Mouse (Mus musculus): ENCODE measurements around the gene Acvrl1. TPM values are rescaled to one million over a fixed set of nuclear protein-coding genes. Genes with fewer than 3 reads are reported as not detected.

The Acvrl1 gene
- 3.2 and 5.2 TPM in 2 replicates for polyA plus RNA-seq (2014; fragmentation: Nextera tagmentation; extraction: Ambion mirVana)

DNA sequence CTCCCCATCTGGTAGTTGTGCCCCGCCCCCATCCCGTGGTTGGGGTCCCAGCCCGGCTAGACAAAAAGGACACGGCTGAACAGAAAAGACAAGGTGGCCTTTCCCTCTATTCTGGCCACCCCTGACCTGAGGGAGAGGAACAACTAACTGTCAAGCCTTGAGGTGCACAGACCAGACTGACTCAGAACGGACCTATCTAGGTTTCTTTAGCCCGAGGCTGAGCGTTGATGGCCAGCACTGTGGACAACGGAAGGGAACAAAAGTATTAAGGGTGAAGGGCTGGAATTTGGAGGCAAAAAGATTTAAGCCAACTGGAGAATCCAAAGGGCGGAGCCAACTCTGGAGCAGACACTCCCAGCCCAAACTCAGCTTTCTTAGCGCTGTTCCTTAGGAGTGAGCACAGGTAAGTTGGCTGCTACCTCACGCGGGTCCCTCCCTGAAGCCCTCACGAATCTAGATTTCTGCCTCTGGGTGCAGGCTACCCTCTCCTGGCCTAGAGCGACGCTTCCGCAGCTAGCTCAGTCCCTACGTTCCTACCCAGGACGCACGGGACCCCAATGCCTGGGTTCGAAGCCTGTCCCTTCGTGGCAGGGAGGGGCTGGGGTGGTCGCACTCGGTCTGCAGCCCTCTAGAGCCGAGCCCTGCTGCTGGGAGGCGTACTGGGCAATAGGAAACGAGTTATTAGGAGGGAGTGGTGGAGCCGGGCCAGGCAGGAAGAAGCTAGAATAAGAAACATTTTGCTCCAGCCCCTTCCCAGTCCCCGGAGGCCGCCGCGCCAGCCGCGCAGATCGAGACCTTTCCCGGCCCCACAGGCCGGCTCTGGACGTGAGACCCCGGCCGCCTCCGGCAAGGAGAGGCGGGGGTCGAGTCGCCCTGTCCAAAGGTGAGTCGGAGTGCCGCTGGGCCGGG is at the start of gene Acvrl1:
TSS of gene Acvrl1 (plus strand) at position 342 of the 909 bp plus-strand sequence.
- H3K9me3 ChIP-seq (ENCODE audit: control insufficient read depth, low read length), result no peaks in the 10 kb centered on the region
- H3K27ac ChIP-seq (ENCODE audit: low read depth, low read length), result no peak within 1 kb of the TSS
- 4% methylated on average over 45 of the region's 46 CpGs for WGBS
- peaks cover 20% of the 10 kb centered on the region for H3K27me3 ChIP-seq (ENCODE audit: control insufficient read depth, insufficient read depth, low read length)
- 0 out of 2 replicates have a peak within 1 kb of the TSS, but pooled peaks have one; percentile 32 for H3K9ac ChIP-seq (replicated peaks; ENCODE audit: low read depth, low read length)
- H3K4me3 ChIP-seq (ENCODE audit: low read depth, low read length), result peak within 1 kb of the TSS; percentile 25
- no peaks in the 10 kb centered on the region for H3K36me3 ChIP-seq (ENCODE audit: control insufficient read depth, insufficient read depth, low read length)
- peaks cover 10% of the 10 kb centered on the region; the same call in 1 of the 2 replicates for H3K4me1 ChIP-seq (ENCODE audit: control insufficient read depth, insufficient read depth, low read length)
- H3K4me2 ChIP-seq (ENCODE audit: low read depth, low read length), result peak within 1 kb of the TSS; percentile 44
- no peak for ATAC-seq (ENCODE audit: low read depth)

DNA sequence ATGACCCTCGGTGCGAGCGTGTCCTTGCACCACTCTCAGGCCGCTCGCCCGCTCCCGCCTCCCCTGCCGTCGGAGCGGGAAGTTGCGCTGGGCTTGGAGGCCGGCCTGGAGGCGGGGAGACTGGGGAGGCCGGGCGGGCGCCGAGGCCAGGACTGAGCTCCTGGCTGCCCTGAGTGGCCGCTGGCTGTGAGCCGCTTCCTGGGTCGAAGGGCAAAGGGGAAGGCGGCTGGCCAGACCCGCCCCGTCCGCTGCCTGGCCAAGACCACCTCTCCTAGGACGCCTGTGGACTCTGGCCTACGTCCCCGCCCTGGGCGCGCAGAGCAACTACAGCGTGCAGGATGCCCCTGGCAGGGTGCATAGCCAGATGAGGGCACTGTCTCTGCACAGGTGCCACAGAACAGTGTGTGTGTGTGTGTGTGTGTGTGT is 49.6 kb upstream of the Acvrl1 start:
- no peaks in the 10 kb centered on the region for H3K27me3 ChIP-seq (ENCODE audit: control insufficient read depth, insufficient read depth, low read length)
- peaks cover 20% of the 10 kb centered on the region; the same call in 1 of the 2 replicates for H3K4me1 ChIP-seq (ENCODE audit: control insufficient read depth, insufficient read depth, low read length)
- ATAC-seq (ENCODE audit: low read depth), result peak; percentile 57
- WGBS, result under 1% methylated on average over 23 of the region's 30 CpGs
- H3K9me3 ChIP-seq (ENCODE audit: control insufficient read depth, low read length), result no peaks in the 10 kb centered on the region
- H3K36me3 ChIP-seq (ENCODE audit: control insufficient read depth, insufficient read depth, low read length), result no peaks in the 10 kb centered on the region
- H3K4me2 ChIP-seq (ENCODE audit: low read depth, low read length), result peak overlapping the region; percentile 75
- H3K4me3 ChIP-seq (ENCODE audit: low read depth, low read length), result peak overlapping the region; percentile 66
- peak overlapping the region; percentile 90 for H3K9ac ChIP-seq (replicated peaks; ENCODE audit: low read depth, low read length)
- peak overlapping the region; percentile 87 for H3K27ac ChIP-seq (ENCODE audit: low read depth, low read length)

DNA sequence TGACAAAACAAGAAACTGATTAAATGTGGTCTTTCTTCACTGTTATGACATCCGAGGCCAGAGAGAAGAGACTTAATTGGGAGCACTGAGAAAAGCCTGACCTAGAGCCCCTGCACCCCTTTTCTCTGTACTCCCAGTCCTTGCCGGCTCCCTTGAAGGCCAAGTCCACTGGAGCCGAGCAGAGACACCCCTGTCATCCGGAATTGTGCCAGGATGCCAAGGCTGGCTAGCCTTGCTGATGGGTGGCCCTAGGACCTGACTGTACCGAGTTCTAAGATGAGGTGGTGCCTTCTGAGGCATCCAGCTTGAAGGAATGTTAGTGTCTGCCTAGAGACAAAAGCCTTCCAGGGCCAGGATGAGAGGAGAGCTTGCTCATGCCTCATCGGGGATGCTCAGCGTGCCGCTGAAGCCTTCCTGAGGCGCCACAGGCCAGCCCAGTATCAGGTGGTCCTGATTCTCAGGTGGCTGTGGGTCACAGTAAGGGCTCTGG is 48.2 kb upstream of the Acvrl1 start:
- 76% methylated on average over 9 of the region's 9 CpGs for WGBS

DNA sequence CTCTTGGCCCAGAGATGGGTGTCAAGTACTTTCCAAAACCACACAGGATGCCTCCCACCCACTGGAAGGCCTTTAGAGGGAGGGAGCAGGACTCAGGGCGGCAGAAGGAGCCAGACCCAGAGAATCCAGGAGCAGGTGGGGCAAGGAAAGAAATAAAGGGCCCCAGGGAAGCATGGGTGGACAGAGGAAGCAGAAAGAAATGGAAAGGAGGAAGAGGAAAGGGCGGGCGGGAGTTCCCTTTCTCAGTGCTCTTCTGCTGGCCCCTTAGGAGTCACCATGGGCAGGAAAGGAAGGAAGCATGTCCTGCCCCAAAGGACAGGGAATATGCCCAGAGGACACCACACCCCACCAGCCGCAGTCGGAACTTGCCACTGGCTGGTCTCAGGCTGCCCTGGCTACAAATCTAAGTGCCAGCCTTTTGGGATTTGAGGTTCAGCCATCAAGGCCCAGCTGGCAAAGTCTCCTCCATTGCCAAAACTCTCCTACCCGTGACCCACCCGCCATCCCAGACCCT is 47.2 kb upstream of the Acvrl1 start:
- H3K27ac ChIP-seq (ENCODE audit: low read depth, low read length), result no peak overlapping the region
- ATAC-seq (ENCODE audit: low read depth), result no peak
- H3K9me3 ChIP-seq (ENCODE audit: control insufficient read depth, low read length), result no peaks in the 10 kb centered on the region
- H3K4me2 ChIP-seq (ENCODE audit: low read depth, low read length), result no peak overlapping the region
- H3K4me1 ChIP-seq (ENCODE audit: control insufficient read depth, insufficient read depth, low read length), result peaks cover 12% of the 10 kb centered on the region; the same call in 1 of the 2 replicates
- no peak overlapping the region for H3K9ac ChIP-seq (replicated peaks; ENCODE audit: low read depth, low read length)
- H3K27me3 ChIP-seq (ENCODE audit: control insufficient read depth, insufficient read depth, low read length), result no peaks in the 10 kb centered on the region
- 51% methylated on average over 7 of the region's 7 CpGs for WGBS
- H3K4me3 ChIP-seq (ENCODE audit: low read depth, low read length), result no peak overlapping the region
- no peaks in the 10 kb centered on the region for H3K36me3 ChIP-seq (ENCODE audit: control insufficient read depth, insufficient read depth, low read length)

More for the DNA sequence above, 48.2 kb upstream of the Acvrl1 start:
- H3K9ac ChIP-seq (replicated peaks; ENCODE audit: low read depth, low read length), result no peak overlapping the region
- H3K4me2 ChIP-seq (ENCODE audit: low read depth, low read length), result no peak overlapping the region
- ATAC-seq (ENCODE audit: low read depth), result no peak
- no peak overlapping the region for H3K27ac ChIP-seq (ENCODE audit: low read depth, low read length)
- H3K4me1 ChIP-seq (ENCODE audit: control insufficient read depth, insufficient read depth, low read length), result peaks cover 17% of the 10 kb centered on the region; the same call in 1 of the 2 replicates
- no peaks in the 10 kb centered on the region for H3K36me3 ChIP-seq (ENCODE audit: control insufficient read depth, insufficient read depth, low read length)
- H3K27me3 ChIP-seq (ENCODE audit: control insufficient read depth, insufficient read depth, low read length), result no peaks in the 10 kb centered on the region
- H3K9me3 ChIP-seq (ENCODE audit: control insufficient read depth, low read length), result no peaks in the 10 kb centered on the region
- no peak overlapping the region for H3K4me3 ChIP-seq (ENCODE audit: low read depth, low read length)

DNA sequence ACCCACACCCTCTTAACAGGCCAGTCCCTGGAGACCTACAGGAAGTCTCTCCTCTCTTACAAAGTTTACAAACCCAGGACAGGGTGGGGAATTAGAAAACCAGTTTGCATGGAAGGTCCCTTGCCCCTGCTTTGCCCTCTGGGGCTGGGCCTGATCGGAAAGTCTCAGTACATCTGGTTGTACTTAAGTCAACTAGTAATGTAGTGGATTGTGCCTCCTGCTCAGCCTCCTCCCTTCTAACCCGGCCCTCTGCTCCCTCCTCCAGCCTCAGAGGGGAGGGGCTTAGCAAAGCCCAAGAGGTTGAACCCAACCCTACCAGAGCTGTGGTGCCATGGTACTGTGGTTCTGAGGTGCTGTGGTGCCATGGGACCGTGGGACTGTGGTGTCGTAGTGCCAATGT is 46.1 kb upstream of the Acvrl1 start:
- H3K9ac ChIP-seq (replicated peaks; ENCODE audit: low read depth, low read length), result no peak overlapping the region
- ATAC-seq (ENCODE audit: low read depth), result no peak
- H3K4me2 ChIP-seq (ENCODE audit: low read depth, low read length), result no peak overlapping the region
- H3K4me3 ChIP-seq (ENCODE audit: low read depth, low read length), result no peak overlapping the region
- H3K27me3 ChIP-seq (ENCODE audit: control insufficient read depth, insufficient read depth, low read length), result no peaks in the 10 kb centered on the region
- H3K9me3 ChIP-seq (ENCODE audit: control insufficient read depth, low read length), result no peaks in the 10 kb centered on the region
- H3K36me3 ChIP-seq (ENCODE audit: control insufficient read depth, insufficient read depth, low read length), result no peaks in the 10 kb centered on the region
- H3K27ac ChIP-seq (ENCODE audit: low read depth, low read length), result no peak overlapping the region
- WGBS, result 56% methylated on average over 4 of the region's 4 CpGs
- 0 out of 2 replicates have a peak, but pooled peaks cover 10% of the 10 kb centered on the region for H3K4me1 ChIP-seq (ENCODE audit: control insufficient read depth, insufficient read depth, low read length)

DNA sequence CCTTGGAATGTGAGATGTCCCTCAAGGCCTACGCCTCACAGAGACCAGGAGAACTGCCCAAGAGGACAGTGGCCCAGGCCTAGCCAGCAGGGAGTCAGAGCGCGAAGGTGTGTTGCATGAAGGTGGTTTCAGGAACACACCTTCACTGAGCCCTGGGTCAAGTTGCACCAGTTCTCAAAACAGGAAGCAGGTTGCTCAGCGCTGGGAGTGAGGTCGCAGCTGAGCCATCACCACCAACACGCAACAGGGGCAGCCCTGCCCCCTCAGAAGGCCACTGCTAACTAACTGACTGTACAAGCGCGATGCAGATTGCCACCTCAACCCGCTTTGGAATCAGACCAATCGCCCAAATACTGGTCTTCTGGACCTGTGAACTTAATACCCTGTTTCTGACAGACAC is 43.8 kb upstream of the Acvrl1 start:
- 81% methylated on average over 10 of the region's 10 CpGs for WGBS
- ATAC-seq (ENCODE audit: low read depth), result no peak
- 0 out of 2 replicates have a peak, but pooled peaks cover 2% of the 10 kb centered on the region for H3K4me1 ChIP-seq (ENCODE audit: control insufficient read depth, insufficient read depth, low read length)

DNA sequence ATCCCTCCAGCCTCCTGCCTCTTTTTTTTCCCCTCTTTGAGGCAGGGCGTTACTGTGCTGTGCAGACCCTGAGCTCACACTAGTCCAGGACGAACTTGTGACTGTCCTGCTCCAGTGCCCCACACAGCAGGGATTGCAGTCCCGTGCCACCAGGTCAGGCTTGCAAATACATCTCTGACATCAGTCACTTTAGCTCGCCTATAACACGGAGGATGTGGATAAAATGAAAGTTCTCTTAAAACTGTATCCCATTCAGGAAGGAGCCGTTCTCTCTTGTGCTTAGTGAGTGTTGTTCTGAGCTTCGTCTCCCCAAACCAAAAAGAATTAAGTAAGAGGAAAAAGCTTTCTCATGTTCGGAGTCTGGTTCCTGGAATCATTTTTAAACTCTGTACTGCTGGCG is 41.9 kb upstream of the Acvrl1 start:
- Histone ChIP-seq H3K4me2 (ENCODE audit: low read depth, low read length) (no peak overlapping the region), H3K4me3 (ENCODE audit: low read depth, low read length) (no peak overlapping the region), H3K9ac (replicated peaks; ENCODE audit: low read depth, low read length) (no peak overlapping the region), H3K9me3 (ENCODE audit: control insufficient read depth, low read length) (no peaks in the 10 kb centered on the region), H3K27ac (ENCODE audit: low read depth, low read length) (no peak overlapping the region), H3K4me1 (ENCODE audit: control insufficient read depth, insufficient read depth, low read length) (0 out of 2 replicates have a peak, but pooled peaks cover 1% of the 10 kb centered on the region), H3K27me3 (ENCODE audit: control insufficient read depth, insufficient read depth, low read length) (no peaks in the 10 kb centered on the region), H3K36me3 (ENCODE audit: control insufficient read depth, insufficient read depth, low read length) (no peaks in the 10 kb centered on the region)
- ATAC-seq (ENCODE audit: low read depth), result no peak
- 70% methylated on average over 9 of the region's 9 CpGs for WGBS

More for the DNA sequence above, 43.8 kb upstream of the Acvrl1 start:
- Histone ChIP-seq H3K27me3 (ENCODE audit: control insufficient read depth, insufficient read depth, low read length) (no peaks in the 10 kb centered on the region), H3K9ac (replicated peaks; ENCODE audit: low read depth, low read length) (no peak overlapping the region), H3K4me2 (ENCODE audit: low read depth, low read length) (no peak overlapping the region), H3K4me3 (ENCODE audit: low read depth, low read length) (no peak overlapping the region), H3K36me3 (ENCODE audit: control insufficient read depth, insufficient read depth, low read length) (no peaks in the 10 kb centered on the region), H3K27ac (ENCODE audit: low read depth, low read length) (no peak overlapping the region), H3K9me3 (ENCODE audit: control insufficient read depth, low read length) (no peaks in the 10 kb centered on the region)

DNA sequence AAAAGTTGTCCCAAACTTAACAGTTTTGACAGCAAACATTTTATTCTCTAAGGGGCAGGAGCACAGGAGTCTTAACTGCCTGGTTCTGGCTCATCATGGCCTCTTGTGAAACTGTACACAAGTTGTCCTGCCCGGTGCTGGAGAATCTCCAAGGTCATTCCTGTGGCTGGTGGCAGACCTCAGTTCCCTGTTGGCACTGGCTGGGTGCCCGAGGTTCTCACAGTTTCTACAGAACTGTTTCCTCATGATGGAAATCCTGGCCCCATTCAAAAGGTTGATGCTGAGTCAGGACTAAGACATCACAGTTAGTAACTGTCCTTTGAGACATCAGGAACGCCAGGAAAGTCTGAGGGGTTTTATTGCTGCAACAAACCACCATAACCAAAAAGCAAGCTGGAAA is 41.4 kb upstream of the Acvrl1 start:
- 50% methylated on average over 3 of the region's 3 CpGs for WGBS
- Histone ChIP-seq H3K36me3 (ENCODE audit: control insufficient read depth, insufficient read depth, low read length) (no peaks in the 10 kb centered on the region), H3K27ac (ENCODE audit: low read depth, low read length) (no peak overlapping the region), H3K4me2 (ENCODE audit: low read depth, low read length) (no peak overlapping the region), H3K4me3 (ENCODE audit: low read depth, low read length) (no peak overlapping the region), H3K4me1 (ENCODE audit: control insufficient read depth, insufficient read depth, low read length) (no peaks in the 10 kb centered on the region; the same call in 1 of the 2 replicates), H3K27me3 (ENCODE audit: control insufficient read depth, insufficient read depth, low read length) (no peaks in the 10 kb centered on the region), H3K9ac (replicated peaks; ENCODE audit: low read depth, low read length) (no peak overlapping the region), H3K9me3 (ENCODE audit: control insufficient read depth, low read length) (no peaks in the 10 kb centered on the region)
- ATAC-seq (ENCODE audit: low read depth), result no peak

DNA sequence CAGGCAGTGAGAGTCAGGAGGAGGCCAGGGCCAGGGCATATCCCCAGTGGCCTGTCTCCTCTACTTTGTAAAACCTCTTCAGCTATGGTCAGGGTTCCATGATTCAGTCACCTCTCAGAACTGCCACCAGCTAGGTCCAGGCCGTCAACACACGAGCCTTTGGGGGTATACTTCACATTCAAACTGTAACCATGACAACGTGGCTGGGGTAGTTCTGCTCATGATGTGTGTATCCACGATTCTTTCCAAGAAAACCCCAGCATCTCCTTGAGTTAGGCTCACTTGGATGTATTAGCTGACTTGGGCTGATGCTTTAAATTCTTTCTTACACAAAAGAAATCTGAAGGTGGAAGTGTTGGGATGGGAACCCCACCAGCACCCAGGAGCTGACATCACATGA is 40.0 kb upstream of the Acvrl1 start:
- peaks cover 11% of the 10 kb centered on the region for H3K4me1 ChIP-seq (ENCODE audit: control insufficient read depth, insufficient read depth, low read length)
- no peaks in the 10 kb centered on the region for H3K36me3 ChIP-seq (ENCODE audit: control insufficient read depth, insufficient read depth, low read length)
- WGBS, result 25% methylated on average over 4 of the region's 4 CpGs
- H3K9me3 ChIP-seq (ENCODE audit: control insufficient read depth, low read length), result no peaks in the 10 kb centered on the region
- no peak overlapping the region for H3K27ac ChIP-seq (ENCODE audit: low read depth, low read length)
- ATAC-seq (ENCODE audit: low read depth), result no peak
- no peak overlapping the region for H3K9ac ChIP-seq (replicated peaks; ENCODE audit: low read depth, low read length)
- H3K4me3 ChIP-seq (ENCODE audit: low read depth, low read length), result no peak overlapping the region
- H3K4me2 ChIP-seq (ENCODE audit: low read depth, low read length), result no peak overlapping the region
- H3K27me3 ChIP-seq (ENCODE audit: control insufficient read depth, insufficient read depth, low read length), result no peaks in the 10 kb centered on the region

All from neural tube, embryonic 14.5 days (tissue).